Mouse (Mus musculus) liver, adult 2 months (tissue): ENCODE results near the gene Tnks1bp1. TPM values are rescaled to one million over a fixed set of nuclear protein-coding genes. Genes with fewer than 3 reads are reported as not detected.
A peak's percentile ranks its signal among the peaks of the same experiment; 100 is the strongest.

Experiments
- DNase-seq: peaks from one replicate; pipeline ENCODE4 v3.0.0-alpha.2; 2011; ENCODE audit warnings: low read depth, low spot score; ENCODE audit errors: extremely low read depth
- H3K27ac ChIP-seq: fragments of 200-500 bp; replicated peaks from 2 replicates; pipeline ENCODE4 v1.5.1; 2012; ENCODE audit warnings: low read depth, mild to moderate bottlenecking, control low read depth, inconsistent platforms, low read length; ENCODE audit not compliant: insufficient read depth
- H3K27me3 ChIP-seq: fragments of 200-500 bp; 2 replicates; pipeline ENCODE4 v1.6.1; 2012; ENCODE audit warnings: mild to moderate bottlenecking, moderate library complexity, low read length, inconsistent platforms; ENCODE audit not compliant: control insufficient read depth, insufficient read depth
- H3K36me3 ChIP-seq: fragments of 200-500 bp; 2 replicates; pipeline ENCODE4 v1.6.1; 2012; ENCODE audit warnings: low read length, inconsistent platforms; ENCODE audit not compliant: control insufficient read depth, insufficient read depth
- H3K4me1 ChIP-seq: fragments of 200-500 bp; 2 replicates; pipeline ENCODE4 v1.6.1; 2011; ENCODE audit warnings: low read length; ENCODE audit not compliant: control insufficient read depth, insufficient read depth
- H3K4me3 ChIP-seq: fragments of 200-500 bp; 2 replicates; pipeline ENCODE4 v1.5.1; 2011; ENCODE audit warnings: low read depth, mild to moderate bottlenecking, control low read depth, low read length, moderate library complexity; ENCODE audit not compliant: insufficient read depth
- H3K79me2 ChIP-seq: fragments of 200-500 bp; 2 replicates; pipeline ENCODE4 v1.6.1; 2012; ENCODE audit warnings: inconsistent platforms, mild to moderate bottlenecking, low read length, moderate library complexity; ENCODE audit not compliant: control insufficient read depth, insufficient read depth
- H3K9ac ChIP-seq: fragments of 200-500 bp; 2 replicates; pipeline ENCODE4 v1.6.1; 2012; ENCODE audit warnings: low read depth, mild to moderate bottlenecking, control low read depth, inconsistent platforms, low read length
- CTCF ChIP-seq: fragments of 200-500 bp; IDR thresholded peaks from 2 replicates; pipeline ENCODE4 v1.5.1; 2011; ENCODE audit warnings: low read depth, low read length, control low read depth
- POLR2A ChIP-seq: fragments of 200-500 bp; IDR thresholded peaks from 2 replicates; pipeline ENCODE4 v1.6.1; 2011; ENCODE audit warnings: low read length, control low read depth; ENCODE audit not compliant: insufficient read depth; ENCODE audit errors: extremely low read depth
- WGBS: fragments of 180-500 bp; shearing (Covaris S2); methylation state at CpG from one replicate; pipeline ENCODE4 v1.1.7; 2018; 5-methylcytosine and 5-hydroxymethylcytosine counted together
- polyA plus RNA-seq: library from polyadenylated mRNA; depleted of rRNA; stranded (reverse); fragments of >200 nt; gene quantifications from 2 replicates; pipeline ENCODE4 v1.2.3, GENCODE M21; 2012; rRNA removed
- total RNA-seq: library from RNA; depleted of rRNA; stranded (reverse); fragments of >200 nt; gene quantifications from 2 replicates; pipeline ENCODE4 v1.2.3, GENCODE M21; 2014; rRNA removed

Tnks1bp1 gene
- total and polyA plus RNA-seq, 2 experiments: 13.2 to 13.4 TPM

GRCm38 (mm10) chr2:85098824-85099511, 51.1 kb downstream of the Tnks1bp1 start:
- DNase-seq: peak; percentile 30
- Histone ChIP-seq H3K4me3 (no peak overlapping the region), H3K9ac (no peak overlapping the region), H3K79me2 (no peaks in the 10 kb centered on the region), H3K4me1 (peaks cover 8% of the 10 kb centered on the region), H3K36me3 (no peaks in the 10 kb centered on the region), H3K27me3 (no peaks in the 10 kb centered on the region), H3K27ac (peak overlapping the region; percentile 36)
- 65% methylated on average over 7 of the region's 7 CpGs for WGBS
- TF ChIP-seq CTCF: no peak
- no peak for TF ChIP-seq POLR2A

- no peaks in the 10 kb centered on the region for H3K79me2 ChIP-seq
- H3K27me3 ChIP-seq: no peaks in the 10 kb centered on the region
- WGBS: 89% methylated on average over 8 of the region's 8 CpGs
- no peak for DNase-seq
- H3K9ac ChIP-seq: no peak overlapping the region
- H3K36me3 ChIP-seq: no peaks in the 10 kb centered on the region
- H3K4me3 ChIP-seq: no peak overlapping the region
- no peaks in the 10 kb centered on the region for H3K4me1 ChIP-seq
- no peak overlapping the region for H3K27ac ChIP-seq
- TF ChIP-seq CTCF (no peak), POLR2A (no peak)
These were observed 55.4 kb downstream of the Tnks1bp1 start for GRCm38 (mm10) chr2:85103201-85103600.

DNA sequence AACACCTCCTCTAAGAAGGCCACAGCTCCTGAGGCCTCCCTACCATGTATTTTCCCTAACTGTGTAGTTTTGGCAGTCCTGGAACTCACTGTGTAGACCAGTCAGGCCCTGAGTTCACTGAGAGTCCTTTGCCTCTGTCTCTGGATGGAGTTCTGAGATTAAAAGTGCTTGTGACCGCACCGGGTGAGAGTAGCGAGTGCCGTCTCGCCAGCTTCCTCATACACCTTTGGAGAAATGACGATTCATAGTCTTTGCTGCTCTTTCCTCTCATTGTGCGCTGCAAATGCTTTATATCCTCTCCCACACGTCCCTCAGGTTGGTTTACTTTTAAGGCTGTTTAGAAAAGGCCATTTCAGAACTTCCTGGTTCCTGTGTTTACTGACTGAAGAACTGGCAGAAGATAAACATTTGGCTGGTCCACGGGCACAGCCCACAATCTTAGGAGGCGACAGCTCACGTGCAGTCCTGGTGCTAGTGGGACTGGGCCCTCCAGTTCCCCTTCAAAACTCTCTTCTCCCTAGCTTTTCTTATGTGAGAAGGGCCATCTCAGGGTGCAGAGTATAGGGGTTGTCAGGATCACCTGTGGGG, 57.7 kb downstream of the Tnks1bp1 start:
- WGBS: 54% methylated on average over 11 of the region's 11 CpGs
- H3K27me3 ChIP-seq: no peaks in the 10 kb centered on the region
- no peak for TF ChIP-seq POLR2A
- no peak for TF ChIP-seq CTCF
- H3K36me3 ChIP-seq: no peaks in the 10 kb centered on the region
- H3K9ac ChIP-seq: no peak overlapping the region
- H3K4me1 ChIP-seq: no peaks in the 10 kb centered on the region
- no peak for DNase-seq
- H3K4me3 ChIP-seq: no peak overlapping the region
- no peak overlapping the region for H3K27ac ChIP-seq
- H3K79me2 ChIP-seq: no peaks in the 10 kb centered on the region

DNA sequence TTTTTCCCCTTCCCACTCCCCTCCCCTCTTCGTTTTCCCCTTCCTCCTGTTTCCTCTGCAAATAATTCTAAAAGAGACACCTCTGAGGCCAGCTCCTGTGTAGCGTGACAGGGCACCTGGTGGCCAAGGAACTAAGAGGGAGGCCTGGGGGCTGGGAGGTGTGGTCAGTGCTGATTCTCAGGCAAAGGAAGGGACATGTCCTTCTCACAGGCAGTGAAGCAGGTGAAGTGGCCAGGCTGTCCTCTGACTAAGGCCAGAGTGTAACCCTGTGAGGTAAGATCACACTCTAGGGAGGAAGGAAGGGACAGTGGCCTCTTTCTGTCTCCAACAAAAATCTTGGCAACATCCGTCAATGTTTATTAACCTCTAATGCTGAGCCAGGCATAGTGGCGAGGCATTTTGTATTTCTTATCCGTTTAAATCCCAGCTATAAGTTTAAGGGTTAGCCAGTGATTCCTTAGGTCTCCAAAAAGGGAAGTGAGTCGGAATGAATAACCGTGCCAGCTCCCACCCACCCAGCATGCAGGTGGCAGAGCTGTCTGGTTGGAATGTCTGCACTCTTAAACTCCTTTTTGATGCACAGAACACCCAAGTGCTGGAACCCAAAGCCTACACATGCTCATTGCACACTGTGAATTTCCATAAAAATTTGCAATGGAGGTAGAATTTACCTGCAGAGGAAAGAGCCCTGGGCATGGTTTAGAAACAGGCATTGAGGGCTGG, 58.4 kb downstream of the Tnks1bp1 start:
- Histone ChIP-seq H3K27me3 (no peaks in the 10 kb centered on the region), H3K79me2 (no peaks in the 10 kb centered on the region), H3K4me3 (no peak overlapping the region), H3K27ac (no peak overlapping the region), H3K36me3 (no peaks in the 10 kb centered on the region), H3K9ac (no peak overlapping the region), H3K4me1 (no peaks in the 10 kb centered on the region)
- TF ChIP-seq CTCF (no peak), POLR2A (no peak)
- no peak for DNase-seq
- 69% methylated on average over 7 of the region's 7 CpGs for WGBS

DNA sequence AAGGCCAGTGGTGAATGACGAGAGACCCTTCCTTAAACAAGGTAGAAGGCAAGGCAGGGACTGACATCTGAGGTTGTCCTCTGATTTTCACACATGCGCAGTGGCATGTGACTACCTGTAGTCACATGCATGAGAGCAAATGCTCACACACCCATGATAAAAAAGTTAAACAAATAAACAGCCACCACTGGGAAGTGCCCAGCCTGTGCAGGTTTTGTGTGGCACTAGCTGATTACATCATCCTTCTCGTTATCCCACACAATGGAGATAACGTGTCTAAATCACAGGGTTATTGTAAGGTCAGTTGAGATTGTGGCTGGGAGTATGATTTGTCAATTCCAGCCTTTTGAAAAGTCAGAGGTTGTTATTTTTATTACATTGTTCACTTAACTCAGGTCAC, 59.1 kb downstream of the Tnks1bp1 start:
- TF ChIP-seq CTCF (no peak), POLR2A (no peak)
- H3K27me3 ChIP-seq: no peaks in the 10 kb centered on the region
- no peaks in the 10 kb centered on the region for H3K36me3 ChIP-seq
- H3K4me1 ChIP-seq: no peaks in the 10 kb centered on the region
- 49% methylated on average over 4 of the region's 4 CpGs for WGBS
- no peak overlapping the region for H3K4me3 ChIP-seq
- H3K9ac ChIP-seq: no peak overlapping the region
- no peaks in the 10 kb centered on the region for H3K79me2 ChIP-seq
- H3K27ac ChIP-seq: no peak overlapping the region
- peak; percentile 26 for DNase-seq

DNA sequence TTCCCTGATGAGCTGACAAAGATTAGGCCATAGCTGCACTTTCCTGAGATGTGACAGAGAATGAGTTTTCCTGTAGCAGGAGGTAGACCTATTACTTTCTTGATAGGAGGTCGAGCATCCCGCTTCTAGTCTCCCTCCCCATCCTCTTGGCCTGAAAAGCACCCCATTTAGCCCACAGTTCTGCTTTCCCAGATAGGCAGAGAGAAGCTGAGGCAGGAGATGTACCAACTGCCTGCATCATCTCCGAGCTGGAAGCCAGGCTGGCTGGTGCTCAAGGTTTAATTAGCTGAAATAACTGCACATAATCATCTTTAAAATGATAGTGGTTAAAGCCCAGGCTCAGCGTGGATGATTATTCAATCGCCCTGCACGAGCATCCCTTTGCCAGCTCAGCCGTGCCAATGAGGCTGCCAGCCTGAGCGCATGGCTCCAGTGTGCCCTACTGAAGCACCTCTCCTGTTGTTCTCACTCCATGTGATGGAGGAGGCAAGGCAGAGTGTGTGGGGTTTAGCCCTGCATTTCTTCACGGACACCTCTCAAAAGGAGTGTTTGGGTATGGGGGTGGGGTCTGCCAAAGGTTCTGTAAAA, 62.6 kb downstream of the Tnks1bp1 start:
- no peak for TF ChIP-seq CTCF
- no peak for TF ChIP-seq POLR2A
- DNase-seq: no peak
- H3K4me3 ChIP-seq: no peak overlapping the region
- no peaks in the 10 kb centered on the region for H3K4me1 ChIP-seq
- no peak overlapping the region for H3K27ac ChIP-seq
- H3K27me3 ChIP-seq: no peaks in the 10 kb centered on the region
- WGBS: 86% methylated on average over 9 of the region's 9 CpGs
- no peaks in the 10 kb centered on the region for H3K79me2 ChIP-seq
- no peak overlapping the region for H3K9ac ChIP-seq
- H3K36me3 ChIP-seq: no peaks in the 10 kb centered on the region

Other genes with a start within 250 kb of the Tnks1bp1 start
- gene Ube2l6, start 249.2 kb upstream of the Tnks1bp1 start, total RNA-seq: 42.4 and 44.3 TPM in 2 replicates
- 99.8 and 106 TPM in 2 replicates for gene Ube2l6, start 249.2 kb upstream of the Tnks1bp1 start, polyA plus RNA-seq
- 0.18 TPM in 1 of 2 replicates, not detected in the other for gene Smtnl1, start 225.4 kb upstream of the Tnks1bp1 start, total RNA-seq
- gene Smtnl1, start 225.4 kb upstream of the Tnks1bp1 start, polyA plus RNA-seq: not detected in 2 replicates
- gene Timm10, start 221.0 kb upstream of the Tnks1bp1 start, total RNA-seq: 36.1 and 36.4 TPM in 2 replicates
- 45.8 and 52.2 TPM in 2 replicates for gene Timm10, start 221.0 kb upstream of the Tnks1bp1 start, polyA plus RNA-seq
- 7.2 and 10.0 TPM in 2 replicates for gene Slc43a1, start 209.2 kb upstream of the Tnks1bp1 start, total RNA-seq
- 8.9 and 12.1 TPM in 2 replicates for gene Slc43a1, start 209.2 kb upstream of the Tnks1bp1 start, polyA plus RNA-seq
- 0.13 TPM in 1 of 2 replicates, not detected in the other for gene Rtn4rl2, start 161.3 kb upstream of the Tnks1bp1 start, total RNA-seq
- gene Rtn4rl2, start 161.3 kb upstream of the Tnks1bp1 start, polyA plus RNA-seq: 0.29 and 0.50 TPM in 2 replicates
- gene Slc43a3, start 111.4 kb upstream of the Tnks1bp1 start, total RNA-seq: 25.7 and 26.6 TPM in 2 replicates
- 23.2 and 30.6 TPM in 2 replicates for gene Slc43a3, start 111.4 kb upstream of the Tnks1bp1 start, polyA plus RNA-seq
- not detected in 2 replicates for gene Prg2, start 67.6 kb upstream of the Tnks1bp1 start, total RNA-seq
- gene Prg2, start 67.6 kb upstream of the Tnks1bp1 start, polyA plus RNA-seq: 0.11 TPM in 1 of 2 replicates, not detected in the other
- not detected in 2 replicates for gene Prg3, start 59.8 kb upstream of the Tnks1bp1 start, total RNA-seq
- not detected in 2 replicates for gene Prg3, start 59.8 kb upstream of the Tnks1bp1 start, polyA plus RNA-seq
- gene Ssrp1, start 10.8 kb upstream of the Tnks1bp1 start, total RNA-seq: 39.1 and 40.7 TPM in 2 replicates
- 45.2 and 48.9 TPM in 2 replicates for gene Ssrp1, start 10.8 kb upstream of the Tnks1bp1 start, polyA plus RNA-seq
- 2.1 and 2.8 TPM in 2 replicates for gene P2rx3, start 10.6 kb upstream of the Tnks1bp1 start, total RNA-seq
- gene P2rx3, start 10.6 kb upstream of the Tnks1bp1 start, polyA plus RNA-seq: 1.2 and 2.1 TPM in 2 replicates
- 0.07 and 0.09 TPM in 2 replicates for gene Aplnr, start 88.2 kb downstream of the Tnks1bp1 start, total RNA-seq
- 0.04 and 0.06 TPM in 2 replicates for gene Aplnr, start 88.2 kb downstream of the Tnks1bp1 start, polyA plus RNA-seq
- 0.07 TPM in 1 of 2 replicates, not detected in the other for gene Lrrc55, start 149.2 kb downstream of the Tnks1bp1 start, total RNA-seq
- not detected in 2 replicates for gene Lrrc55, start 149.2 kb downstream of the Tnks1bp1 start, polyA plus RNA-seq